Mouse (Mus musculus) mesoderm, embryonic 11.5 days (tissue): ENCODE measurements around the gene Plekha1.

Source experiments
- DNase-seq: peaks from one replicate; pipeline ENCODE4 v3.0.0-alpha.2; 2012; ENCODE audit warnings: low read depth, low spot score

Plekha1 gene

DNA sequence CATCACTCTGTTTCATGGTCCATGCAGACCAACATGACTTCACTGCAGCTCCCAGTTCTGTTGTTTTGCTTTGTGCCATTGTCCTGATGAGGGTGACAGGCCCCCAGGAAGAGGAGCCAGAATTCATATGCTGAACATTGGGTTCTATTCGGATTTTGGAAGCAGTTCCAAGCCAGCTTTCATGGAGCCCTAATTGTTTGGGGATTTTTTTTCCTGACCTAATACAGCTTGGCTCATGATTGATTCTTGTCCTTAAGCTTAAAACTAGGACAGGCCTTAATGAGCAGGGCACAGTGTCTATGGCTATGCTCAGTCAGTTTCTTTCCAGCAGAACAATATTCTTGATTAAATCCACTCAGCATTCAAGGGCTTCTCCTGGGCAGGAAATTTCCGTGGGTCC lies 52.7 kb downstream of the Plekha1 start:
- DNase-seq, result no peak

GRCm38 (mm10) chr7:130922981-130923731 lies 57.6 kb downstream of the Plekha1 start:
- DNase-seq, result no peak

DNA sequence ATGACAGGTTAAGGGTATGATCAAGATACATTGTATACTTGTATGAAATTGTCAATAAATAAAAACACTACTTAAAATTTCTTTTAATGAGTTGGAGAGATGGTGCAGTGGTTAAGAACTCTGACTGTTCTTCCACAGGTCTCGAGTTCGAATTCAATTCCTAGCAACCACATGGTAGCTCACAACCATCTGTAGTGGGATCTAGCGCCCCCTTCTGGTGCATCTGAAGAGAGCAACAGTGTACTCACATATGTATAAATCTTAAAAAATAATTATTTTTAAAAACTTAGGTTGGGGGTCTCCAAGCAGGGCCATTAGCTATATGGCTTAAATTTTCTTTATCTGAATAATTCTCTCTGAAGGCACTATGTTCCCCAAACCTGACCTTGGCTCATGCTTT lies 64.8 kb downstream of the Plekha1 start:
- no peak for DNase-seq

GRCm38 (mm10) chr7:130932921-130933320 lies 67.4 kb downstream of the Plekha1 start:
- DNase-seq, result no peak

GRCm38 (mm10) chr7:130934654-130935053 lies 69.1 kb downstream of the Plekha1 start:
- DNase-seq, result no peak

GRCm38 (mm10) chr7:130935421-130935792 lies 69.9 kb downstream of the Plekha1 start:
- DNase-seq, result no peak

GRCm38 (mm10) chr7:130935793-130936471 lies 70.4 kb downstream of the Plekha1 start, which contains the start of gene Htra1:
Gene Htra1, plus strand, starts transcription at chr7:130936111.
- no peak for DNase-seq

GRCm38 (mm10) chr7:130936472-130936951 lies 71.0 kb downstream of the Plekha1 start:
- no peak for DNase-seq

GRCm38 (mm10) chr7:130937266-130937841 lies 71.8 kb downstream of the Plekha1 start:
- DNase-seq, result no peak

DNA sequence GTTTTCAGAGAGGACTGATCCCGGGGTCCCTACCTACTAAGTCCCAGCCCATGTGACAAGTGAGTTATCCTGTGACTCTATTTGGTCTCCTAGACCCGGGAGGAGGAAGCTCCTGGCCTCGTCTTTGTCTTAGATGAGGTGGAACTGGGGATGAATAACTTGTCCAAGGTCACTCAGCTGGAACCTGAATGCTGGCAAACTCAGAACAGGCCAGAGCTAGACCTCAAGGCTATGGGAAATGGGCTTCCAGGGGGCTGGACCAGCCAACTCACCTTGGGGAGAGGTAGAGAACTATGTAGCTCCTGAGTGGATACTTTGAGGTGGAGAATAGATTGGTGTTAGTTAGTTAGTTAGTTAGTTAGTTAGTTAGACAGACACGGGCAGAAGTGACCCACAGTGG lies 72.4 kb downstream of the Plekha1 start:
- no peak for DNase-seq

- DNase-seq, result no peak
Measured at GRCm38 (mm10) chr7:130938896-130939295, 73.3 kb downstream of the Plekha1 start.

DNA sequence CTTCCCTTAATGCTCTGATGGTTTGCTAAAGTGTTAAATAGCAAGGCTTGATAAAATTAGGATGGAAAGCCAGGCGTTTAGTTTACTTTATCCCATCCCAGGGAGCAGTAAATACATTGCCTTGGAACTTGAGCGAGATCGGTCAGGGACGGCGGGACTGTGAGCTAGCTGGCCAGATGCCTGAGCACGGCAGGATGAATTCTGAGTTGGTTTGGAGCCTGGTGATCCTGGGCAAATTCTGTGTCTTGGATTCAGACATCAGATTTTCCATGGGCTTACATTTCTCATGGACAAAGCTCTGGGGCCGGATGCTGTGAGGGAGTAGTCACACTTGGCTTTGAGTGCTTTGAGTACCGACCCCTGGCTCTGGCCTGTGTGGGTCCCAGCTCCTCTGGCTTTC lies 75.2 kb downstream of the Plekha1 start:
- no peak for DNase-seq

- no peak for DNase-seq
Measured at GRCm38 (mm10) chr7:130943280-130943895, 77.8 kb downstream of the Plekha1 start.

- DNase-seq, result no peak
Measured at GRCm38 (mm10) chr7:130944766-130945475, 79.4 kb downstream of the Plekha1 start.

GRCm38 (mm10) chr7:130945730-130946129 lies 80.2 kb downstream of the Plekha1 start:
- DNase-seq, result no peak

DNA sequence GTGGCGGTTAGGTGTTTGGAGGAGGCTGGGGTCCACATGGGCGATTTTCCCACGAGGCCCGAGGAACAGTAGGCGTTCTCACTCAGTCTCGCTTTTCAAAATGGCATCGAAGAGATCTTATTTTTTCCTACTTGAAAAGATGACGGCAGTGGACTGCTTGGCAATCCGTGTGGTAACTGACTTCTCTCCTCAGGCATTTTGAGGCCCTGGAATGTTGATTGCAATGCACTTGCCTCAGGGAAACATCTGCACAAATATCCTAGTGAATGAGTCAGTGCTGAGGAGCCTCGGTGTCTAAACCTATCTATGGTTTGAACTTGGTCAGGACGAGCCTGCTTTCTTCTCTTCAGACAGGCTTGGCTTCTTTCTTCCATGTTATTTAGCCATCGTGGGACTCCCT lies 80.7 kb downstream of the Plekha1 start:
- no peak for DNase-seq

DNA sequence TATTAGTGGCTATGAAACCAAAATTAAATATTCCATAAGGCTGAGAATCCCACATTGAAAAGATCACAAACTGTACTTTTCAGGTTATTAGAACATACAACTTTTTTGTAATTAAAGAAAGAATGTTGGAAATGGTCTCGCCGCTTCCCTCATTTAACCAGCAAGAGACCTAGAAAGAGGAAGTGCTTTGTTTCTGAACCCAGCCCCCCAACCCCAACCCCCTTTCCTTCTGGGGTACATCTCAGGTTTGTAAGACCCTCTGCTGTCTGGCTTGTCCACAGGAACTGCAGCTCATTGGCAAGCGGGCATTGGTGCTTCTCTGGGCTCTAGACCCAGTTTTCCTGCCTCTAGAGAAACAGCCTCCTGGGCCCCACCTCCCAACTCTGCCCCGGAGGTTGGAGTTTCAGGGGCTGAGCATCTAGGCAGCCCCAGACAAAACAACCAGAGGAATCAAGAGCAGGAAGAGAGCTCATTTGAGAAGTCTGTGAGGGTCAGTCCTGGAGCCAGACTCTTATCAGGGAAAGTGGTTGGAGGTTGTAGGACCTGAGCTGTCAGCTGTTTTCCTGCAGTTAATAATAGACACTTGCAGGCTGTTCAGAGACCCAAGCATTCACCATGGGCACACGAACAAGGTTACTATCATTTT lies 83.1 kb downstream of the Plekha1 start:
- no peak for DNase-seq

DNA sequence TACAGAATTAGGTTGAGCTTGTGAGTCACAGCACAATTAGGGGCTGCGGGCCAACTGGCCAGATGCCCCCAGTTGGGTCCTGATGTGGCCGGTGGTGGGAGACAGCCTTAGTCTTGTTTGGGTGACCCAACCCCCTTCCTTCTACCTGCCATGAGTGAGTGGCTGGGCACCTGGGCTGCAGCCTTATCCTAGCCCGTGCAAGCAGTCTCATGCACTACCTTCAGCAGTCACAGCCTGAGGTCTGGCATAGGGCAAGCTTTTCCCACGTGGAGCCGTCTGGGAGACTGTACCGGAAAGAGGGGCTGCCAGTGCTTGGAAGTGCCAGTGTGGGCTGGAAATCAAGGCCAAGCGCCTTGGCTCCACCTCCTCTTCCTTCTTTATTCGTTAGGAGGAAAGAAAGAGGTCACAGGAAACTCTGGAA lies 83.8 kb downstream of the Plekha1 start:
- no peak for DNase-seq

- DNase-seq, result no peak
Measured at GRCm38 (mm10) chr7:130950482-130950881, 84.9 kb downstream of the Plekha1 start.

- DNase-seq, result no peak
Measured at GRCm38 (mm10) chr7:130951004-130951403, 85.4 kb downstream of the Plekha1 start.

DNA sequence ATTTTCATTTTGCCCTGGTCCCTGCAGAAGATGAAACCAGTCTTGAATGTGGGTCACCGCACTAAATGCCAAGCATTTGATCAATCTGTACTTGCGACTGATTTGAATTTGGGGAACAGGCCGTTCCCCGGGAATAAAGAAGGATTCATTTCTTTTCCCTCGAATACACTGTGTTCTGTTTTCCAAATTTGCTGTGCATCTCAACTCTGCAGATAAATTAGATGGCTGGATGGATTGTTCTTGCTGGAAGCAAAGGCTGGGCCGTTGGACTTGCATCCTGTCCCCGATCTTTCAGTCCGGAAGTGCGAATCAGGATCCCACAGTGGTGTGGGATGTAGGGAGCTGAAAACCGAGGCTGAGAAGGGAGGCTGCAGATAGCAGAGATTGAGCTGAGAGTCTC lies 87.8 kb downstream of the Plekha1 start:
- DNase-seq, result no peak
